Mouse (Mus musculus) liver, embryonic 15.5 days (tissue): ENCODE results near the gene Csf2rb. TPM values are rescaled to one million over a fixed set of nuclear protein-coding genes. Genes with fewer than 3 reads are reported as not detected.
A peak's percentile ranks its signal among the peaks of the same experiment; 100 is the strongest.
"Not testable (repeated sequence)": the region's sequence is repeated elsewhere in the genome, so short reads cannot be mapped to it uniquely, and the experiment has no call there.

Source experiments
- ATAC-seq: fragments of 200-750 bp; cut with Nextera tagmentation; 2 replicates; pipeline ENCODE4 v1.8.0; 2017; ENCODE audit warnings: moderate number of reproducible peaks, mild to moderate bottlenecking, moderate library complexity; ENCODE audit not compliant: insufficient read depth
- H3K27ac ChIP-seq: fragments of 300-500 bp; sonication (generic); replicated peaks from 2 replicates; pipeline ENCODE4 v1.5.1; 2015; ENCODE audit warnings: mild to moderate bottlenecking, inconsistent platforms
- H3K27me3 ChIP-seq: fragments of 300-500 bp; sonication (generic); 2 replicates; pipeline ENCODE4 v1.6.1; 2015; ENCODE audit warnings: mild to moderate bottlenecking, inconsistent platforms
- H3K36me3 ChIP-seq: fragments of 300-500 bp; sonication (generic); replicated peaks from 2 replicates; pipeline ENCODE4 v1.6.1; 2015; ENCODE audit warnings: moderate library complexity, mild to moderate bottlenecking, inconsistent platforms
- H3K4me1 ChIP-seq: fragments of 300-500 bp; sonication (generic); replicated peaks from 2 replicates; pipeline ENCODE4 v1.6.1; 2015; ENCODE audit warnings: inconsistent platforms
- H3K4me2 ChIP-seq: fragments of 300-500 bp; sonication (generic); 2 replicates; pipeline ENCODE4 v1.6.1; 2015; ENCODE audit warnings: moderate library complexity, mild to moderate bottlenecking, inconsistent platforms
- H3K4me3 ChIP-seq: fragments of 300-500 bp; sonication (generic); replicated peaks from 2 replicates; pipeline ENCODE4 v1.5.1; 2015; ENCODE audit warnings: mild to moderate bottlenecking, inconsistent platforms
- H3K9ac ChIP-seq: fragments of 300-500 bp; sonication (generic); 2 replicates; pipeline ENCODE4 v1.6.1; 2015; ENCODE audit warnings: moderate library complexity, mild to moderate bottlenecking, inconsistent platforms
- H3K9me3 ChIP-seq: fragments of 300-500 bp; sonication (generic); replicated peaks from 2 replicates; pipeline ENCODE4 v1.6.1; 2016; ENCODE audit warnings: inconsistent platforms
- WGBS: fragments of 180-500 bp; shearing (Covaris S2); methylation state at CpG from one replicate; pipeline ENCODE4 v1.1.7; 2015; ENCODE audit warnings: mixed read lengths; ENCODE audit not compliant: insufficient replicate concordance; 5-methylcytosine and 5-hydroxymethylcytosine counted together
- polyA plus RNA-seq: library from polyadenylated mRNA; unstranded; fragments of >200 nt; fragmentation: Nextera tagmentation; extraction: Ambion mirVana; gene quantifications from 2 replicates; pipeline ENCODE4 v1.2.1, GENCODE M21; 2015

The Csf2rb gene
- 7.2 and 7.4 TPM in 2 replicates for polyA plus RNA-seq

GRCm38 (mm10) chr15:78325671-78326339 is at the start of gene Csf2rb:
Gene Csf2rb (plus strand): TSS chr15:78325752.
- H3K36me3 ChIP-seq: no peaks in the 10 kb centered on the region
- no peak for ATAC-seq
- 21% methylated on average over 11 of the region's 11 CpGs for WGBS
- H3K4me1 ChIP-seq: peaks cover 16% of the 10 kb centered on the region; the same call in 1 of the 2 replicates
- H3K27ac ChIP-seq: peak within 1 kb of the TSS; percentile 61
- H3K4me2 ChIP-seq: peak within 1 kb of the TSS; percentile 35; the same call in 1 of the 2 replicates
- no peaks in the 10 kb centered on the region for H3K9me3 ChIP-seq
- peak within 1 kb of the TSS; percentile 42 for H3K4me3 ChIP-seq
- H3K9ac ChIP-seq: no peak within 1 kb of the TSS
- peaks cover 3% of the 10 kb centered on the region; the same call in 1 of the 2 replicates for H3K27me3 ChIP-seq

GRCm38 (mm10) chr15:78278308-78278707 is 47.2 kb upstream of the Csf2rb start:
- H3K36me3 ChIP-seq: no peaks in the 10 kb centered on the region
- no peak overlapping the region for H3K4me2 ChIP-seq
- H3K27me3 ChIP-seq: peaks cover 4% of the 10 kb centered on the region
- H3K27ac ChIP-seq: no peak overlapping the region
- H3K9me3 ChIP-seq: no peaks in the 10 kb centered on the region
- no peak overlapping the region for H3K4me3 ChIP-seq
- H3K9ac ChIP-seq: no peak overlapping the region
- WGBS: 20% methylated on average over 2 of the region's 2 CpGs
- ATAC-seq: no peak
- peaks cover 11% of the 10 kb centered on the region; the same call in 1 of the 2 replicates for H3K4me1 ChIP-seq

GRCm38 (mm10) chr15:78287941-78288340 is 37.6 kb upstream of the Csf2rb start:
- no peak for ATAC-seq
- H3K9me3 ChIP-seq: no peaks in the 10 kb centered on the region
- no peaks in the 10 kb centered on the region; the same call in 1 of the 2 replicates for H3K27me3 ChIP-seq
- H3K36me3 ChIP-seq: no peaks in the 10 kb centered on the region
- no peak overlapping the region for H3K4me3 ChIP-seq
- H3K4me2 ChIP-seq: no peak overlapping the region
- 61% methylated on average over 5 of the region's 5 CpGs for WGBS
- H3K9ac ChIP-seq: no peak overlapping the region
- no peaks in the 10 kb centered on the region for H3K4me1 ChIP-seq
- H3K27ac ChIP-seq: no peak overlapping the region

GRCm38 (mm10) chr15:78289775-78290174 is 35.8 kb upstream of the Csf2rb start:
- WGBS: 56% methylated on average over 5 of the region's 5 CpGs
- not testable (repeated sequence) for ATAC-seq

GRCm38 (mm10) chr15:78293228-78293627 is 32.3 kb upstream of the Csf2rb start:
- H3K4me3 ChIP-seq, ATAC-seq: not testable (repeated sequence)
- WGBS: 4% methylated on average over 2 of the region's 2 CpGs

More at GRCm38 (mm10) chr15:78289775-78290174, 35.8 kb upstream of the Csf2rb start:
- not testable (repeated sequence) for H3K27ac ChIP-seq, H3K4me3 ChIP-seq, H3K4me2 ChIP-seq, H3K4me1 ChIP-seq, H3K9me3 ChIP-seq, H3K36me3 ChIP-seq, H3K27me3 ChIP-seq, H3K9ac ChIP-seq

GRCm38 (mm10) chr15:78293716-78294115 is 31.8 kb upstream of the Csf2rb start:
- Histone ChIP-seq H3K36me3 (no peaks in the 10 kb centered on the region), H3K4me2 (no peak overlapping the region), H3K27me3 (no peaks in the 10 kb centered on the region; the same call in 1 of the 2 replicates), H3K9ac (no peak overlapping the region), H3K9me3 (no peaks in the 10 kb centered on the region), H3K4me3 (no peak overlapping the region), H3K27ac (no peak overlapping the region), H3K4me1 (no peaks in the 10 kb centered on the region)
- ATAC-seq: no peak
- 64% methylated on average over 4 of the region's 4 CpGs for WGBS

More at GRCm38 (mm10) chr15:78293228-78293627, 32.3 kb upstream of the Csf2rb start:
- not testable (repeated sequence) for H3K36me3 ChIP-seq, H3K27ac ChIP-seq, H3K9ac ChIP-seq, H3K27me3 ChIP-seq, H3K4me2 ChIP-seq, H3K4me1 ChIP-seq, H3K9me3 ChIP-seq

- no peaks in the 10 kb centered on the region for H3K27me3 ChIP-seq
- no peak overlapping the region for H3K9ac ChIP-seq
- 55% methylated on average over 1 of the region's 1 CpGs for WGBS
- no peaks in the 10 kb centered on the region for H3K9me3 ChIP-seq
- H3K4me3 ChIP-seq: no peak overlapping the region
- ATAC-seq: no peak
- H3K27ac ChIP-seq: no peak overlapping the region
- no peak overlapping the region for H3K4me2 ChIP-seq
- no peaks in the 10 kb centered on the region for H3K36me3 ChIP-seq
- no peaks in the 10 kb centered on the region for H3K4me1 ChIP-seq
Measured at GRCm38 (mm10) chr15:78298558-78298957, 27.0 kb upstream of the Csf2rb start.

GRCm38 (mm10) chr15:78299641-78300040 is 25.9 kb upstream of the Csf2rb start:
- no peak for ATAC-seq

GRCm38 (mm10) chr15:78300773-78301172 is 24.8 kb upstream of the Csf2rb start:
- no peak for ATAC-seq
- Histone ChIP-seq H3K27me3 (peaks cover 7% of the 10 kb centered on the region), H3K4me3 (no peak overlapping the region), H3K4me2 (no peak overlapping the region), H3K36me3 (no peaks in the 10 kb centered on the region), H3K27ac (no peak overlapping the region), H3K4me1 (0 out of 2 replicates have a peak, but pooled peaks cover 1% of the 10 kb centered on the region), H3K9ac (no peak overlapping the region), H3K9me3 (no peaks in the 10 kb centered on the region)

More at GRCm38 (mm10) chr15:78299641-78300040, 25.9 kb upstream of the Csf2rb start:
- H3K4me3 ChIP-seq: no peak overlapping the region
- H3K27me3 ChIP-seq: no peaks in the 10 kb centered on the region
- WGBS: 31% methylated on average over 3 of the region's 3 CpGs
- H3K27ac ChIP-seq: no peak overlapping the region
- no peak overlapping the region for H3K9ac ChIP-seq
- H3K4me2 ChIP-seq: no peak overlapping the region
- no peaks in the 10 kb centered on the region for H3K36me3 ChIP-seq
- H3K4me1 ChIP-seq: no peaks in the 10 kb centered on the region
- H3K9me3 ChIP-seq: no peaks in the 10 kb centered on the region

- no peak overlapping the region for H3K9ac ChIP-seq
- no peaks in the 10 kb centered on the region for H3K36me3 ChIP-seq
- peaks cover 9% of the 10 kb centered on the region for H3K27me3 ChIP-seq
- H3K4me1 ChIP-seq: 0 out of 2 replicates have a peak, but pooled peaks cover 6% of the 10 kb centered on the region
- H3K4me3 ChIP-seq: no peak overlapping the region
- WGBS: 71% methylated on average over 4 of the region's 4 CpGs
- no peak for ATAC-seq
- no peak overlapping the region for H3K4me2 ChIP-seq
- no peak overlapping the region for H3K27ac ChIP-seq
- no peaks in the 10 kb centered on the region for H3K9me3 ChIP-seq
Measured at GRCm38 (mm10) chr15:78302718-78303117, 22.8 kb upstream of the Csf2rb start.

- Histone ChIP-seq H3K27me3 (peaks cover 9% of the 10 kb centered on the region), H3K4me1 (0 out of 2 replicates have a peak, but pooled peaks cover 6% of the 10 kb centered on the region)
- WGBS: 62% methylated on average over 6 of the region's 6 CpGs
Measured at GRCm38 (mm10) chr15:78303665-78304233, 21.8 kb upstream of the Csf2rb start.

More at GRCm38 (mm10) chr15:78303665-78304233, 21.8 kb upstream of the Csf2rb start:
- no peaks in the 10 kb centered on the region for H3K36me3 ChIP-seq
- H3K4me2 ChIP-seq: no peak overlapping the region
- no peak overlapping the region for H3K9ac ChIP-seq
- no peaks in the 10 kb centered on the region for H3K9me3 ChIP-seq
- H3K4me3 ChIP-seq: no peak overlapping the region
- no peak overlapping the region for H3K27ac ChIP-seq
- no peak for ATAC-seq
